Mouse (Mus musculus): ENCODE results near the gene Pank4. TPM values are rescaled to one million over a fixed set of nuclear protein-coding genes. Genes with fewer than 3 reads are reported as not detected.

Pank4 gene
- polyA plus RNA-seq, 1 experiment from 2014 or later = 36.8 TPM

DNA sequence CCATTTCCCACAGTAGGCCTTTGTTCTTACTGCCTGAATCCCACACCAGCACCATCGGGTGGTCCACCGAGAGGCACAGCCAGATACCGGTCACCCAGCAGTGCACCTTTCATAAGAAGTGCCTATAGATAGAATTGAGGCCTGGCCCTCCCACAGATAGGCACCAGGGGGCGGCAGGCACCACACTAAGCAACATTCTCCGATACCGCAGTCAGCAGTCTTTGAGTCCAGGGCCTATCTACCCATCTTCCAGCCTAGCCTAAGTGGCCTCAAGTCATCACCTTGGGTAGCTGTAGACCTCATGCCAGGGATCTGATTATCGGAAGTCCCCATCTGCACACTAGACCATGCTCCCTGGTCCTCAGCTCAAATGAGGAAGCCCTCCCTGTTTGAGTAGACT is 17.6 kb downstream of the Pank4 start:
- H3K4me3 ChIP-seq = no peak overlapping the region
- no peak overlapping the region for H3K4me2 ChIP-seq
- no peak overlapping the region for H3K27ac ChIP-seq (replicated peaks)
- peaks cover 20% of the 10 kb centered on the region for H3K4me1 ChIP-seq (replicated peaks)
- H3K27me3 ChIP-seq = peaks cover 16% of the 10 kb centered on the region
- ATAC-seq (ENCODE audit: low read depth) = peak; percentile 64; the same call in 1 of the 2 replicates
- no peaks in the 10 kb centered on the region for H3K9me3 ChIP-seq
- 55% methylated on average over 7 of the region's 7 CpGs for WGBS
- H3K36me3 ChIP-seq = peaks cover 49% of the 10 kb centered on the region
- no peak overlapping the region for H3K9ac ChIP-seq

DNA sequence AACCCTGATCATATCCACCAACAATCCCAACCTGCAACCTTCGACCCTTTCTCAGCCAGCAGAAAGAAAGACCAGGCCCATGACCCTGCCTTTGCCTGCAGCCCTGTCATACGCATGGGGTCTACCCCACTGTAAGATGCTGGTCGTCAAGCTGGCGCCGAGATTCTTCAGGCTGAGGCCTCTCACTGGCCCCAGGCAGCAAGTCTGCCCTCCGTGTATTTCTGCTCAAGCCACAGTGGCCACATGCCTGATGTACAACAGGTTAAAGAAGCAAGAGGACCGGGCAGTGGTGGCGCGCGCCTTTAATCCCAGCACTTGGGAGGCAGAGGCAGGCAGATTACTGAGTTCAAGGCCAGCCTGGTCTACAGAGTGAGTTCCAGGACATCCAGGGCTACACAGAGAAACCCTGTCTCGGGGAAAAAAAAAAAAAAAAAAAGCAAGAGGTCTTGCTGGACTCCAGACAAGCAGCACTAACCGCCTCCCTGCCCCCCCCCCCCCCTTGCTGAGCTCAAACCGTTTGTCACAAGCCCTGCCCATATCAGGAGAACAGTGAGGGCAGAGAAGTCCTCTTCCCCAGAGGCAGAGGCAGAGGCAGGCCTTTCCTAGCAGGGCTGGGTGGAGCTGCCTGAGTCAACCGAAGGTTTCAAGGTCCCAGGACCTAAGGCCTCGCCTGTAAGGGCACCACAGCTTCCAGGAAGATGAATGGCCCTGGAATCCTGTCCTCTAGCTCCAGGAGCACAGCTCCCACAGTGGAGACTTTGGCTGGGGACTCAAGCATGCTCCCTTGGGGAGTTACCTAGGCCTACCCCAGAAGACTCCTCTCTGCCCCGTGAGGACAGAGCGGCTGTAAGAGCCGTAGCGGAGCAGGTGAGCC is 18.6 kb downstream of the Pank4 start:
- H3K27me3 ChIP-seq = peaks cover 22% of the 10 kb centered on the region
- H3K4me3 ChIP-seq = no peak overlapping the region
- no peak for ATAC-seq (ENCODE audit: low read depth)
- no peaks in the 10 kb centered on the region for H3K9me3 ChIP-seq
- H3K36me3 ChIP-seq = peaks cover 39% of the 10 kb centered on the region
- peaks cover 20% of the 10 kb centered on the region for H3K4me1 ChIP-seq (replicated peaks)
- no peak overlapping the region for H3K4me2 ChIP-seq
- H3K9ac ChIP-seq = 0 out of 2 replicates have a peak overlapping the region, but pooled peaks have one; percentile 22
- 78% methylated on average over 19 of the region's 19 CpGs for WGBS
- no peak overlapping the region for H3K27ac ChIP-seq (replicated peaks)

DNA sequence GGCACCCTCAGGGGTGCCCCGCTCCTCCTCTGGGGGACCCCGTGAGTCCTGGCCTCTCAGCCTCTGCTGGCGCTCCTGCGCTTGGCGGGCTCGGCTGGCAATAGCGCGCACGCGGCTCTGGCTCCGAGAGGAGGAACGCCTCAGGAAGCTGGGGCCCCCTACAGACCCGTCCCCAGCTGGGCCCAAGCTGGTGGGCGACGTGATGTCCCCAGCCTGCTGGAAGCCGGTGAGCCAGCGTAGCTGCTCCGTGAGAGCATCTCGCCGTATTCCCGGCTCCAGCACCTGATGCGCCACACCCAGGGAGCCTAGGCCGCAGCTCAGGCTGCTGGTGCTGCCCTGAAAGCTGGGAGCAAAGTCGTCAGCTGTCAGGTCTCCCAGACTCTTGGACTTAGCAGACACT is 19.8 kb downstream of the Pank4 start:
- Histone ChIP-seq H3K4me1 (replicated peaks) (peaks cover 20% of the 10 kb centered on the region), H3K4me2 (no peak overlapping the region; the same call in 1 of the 2 replicates), H3K27ac (replicated peaks) (no peak overlapping the region), H3K4me3 (no peak overlapping the region), H3K9ac (peak overlapping the region; percentile 56), H3K9me3 (no peaks in the 10 kb centered on the region), H3K27me3 (peaks cover 22% of the 10 kb centered on the region), H3K36me3 (peaks cover 26% of the 10 kb centered on the region)
- 18% methylated on average over 18 of the region's 24 CpGs for WGBS
- no peak for ATAC-seq (ENCODE audit: low read depth)

DNA sequence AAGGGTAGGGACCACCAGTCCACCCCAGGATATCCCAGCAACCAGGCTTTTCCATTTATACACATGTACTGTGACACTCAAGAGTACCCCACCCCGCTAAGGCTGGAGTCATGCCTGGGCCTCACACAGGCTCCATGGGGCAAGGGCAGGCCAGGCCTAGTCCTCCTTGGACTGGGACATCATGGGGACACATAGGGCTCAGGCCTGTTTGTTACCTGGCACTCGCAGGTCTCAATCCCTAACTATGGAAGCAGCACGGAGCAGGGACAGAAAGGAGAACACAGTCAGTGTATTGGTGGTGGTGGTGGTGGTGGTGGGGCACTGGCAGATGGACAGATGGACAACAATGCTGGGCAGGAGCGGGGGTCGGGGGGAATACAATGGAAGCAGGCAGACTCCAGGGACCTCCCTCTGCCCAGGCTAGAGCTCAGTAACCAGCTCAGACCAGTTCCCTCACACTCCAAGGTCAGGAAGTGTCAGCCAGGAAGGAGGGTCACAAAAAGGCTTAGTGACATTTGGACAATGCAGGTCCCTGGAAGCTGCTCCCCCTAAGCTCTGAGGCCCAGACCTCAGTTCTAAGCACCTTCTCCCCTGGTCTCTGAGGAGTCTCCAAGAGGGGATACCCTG is 21.3 kb downstream of the Pank4 start:
- Histone ChIP-seq H3K4me2 (no peak overlapping the region), H3K4me3 (no peak overlapping the region), H3K36me3 (peaks cover 11% of the 10 kb centered on the region), H3K27ac (replicated peaks) (no peak overlapping the region), H3K9ac (peak overlapping the region; percentile 56; the same call in 1 of the 2 replicates), H3K9me3 (no peaks in the 10 kb centered on the region), H3K27me3 (peaks cover 22% of the 10 kb centered on the region), H3K4me1 (replicated peaks) (peaks cover 20% of the 10 kb centered on the region)
- WGBS = 66% methylated on average over 5 of the region's 5 CpGs
- no peak for ATAC-seq (ENCODE audit: low read depth)

DNA sequence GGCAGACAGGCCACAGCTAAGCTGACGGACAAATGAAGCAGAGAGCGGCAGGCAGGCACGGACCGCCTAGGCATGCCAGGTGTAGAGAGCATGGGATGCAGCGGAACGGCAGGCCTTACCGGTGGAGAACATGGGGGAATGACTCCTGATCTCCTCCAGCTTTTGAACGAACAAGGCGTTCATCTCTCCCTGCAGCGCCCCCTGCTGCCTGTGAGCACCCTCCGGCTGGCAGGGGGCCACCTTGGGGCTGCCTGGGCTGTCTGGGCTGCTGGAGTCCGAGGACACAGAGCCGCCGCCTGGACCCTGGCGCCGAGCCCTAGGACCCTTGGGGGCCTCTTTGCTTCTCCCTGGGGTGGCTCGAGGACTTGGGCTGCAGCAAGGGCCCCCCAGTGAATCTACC is 22.2 kb downstream of the Pank4 start:
- WGBS = 15% methylated on average over 17 of the region's 17 CpGs
- peak overlapping the region; percentile 56; the same call in 1 of the 2 replicates for H3K9ac ChIP-seq
- no peak overlapping the region for H3K27ac ChIP-seq (replicated peaks)
- H3K9me3 ChIP-seq = no peaks in the 10 kb centered on the region
- peaks cover 3% of the 10 kb centered on the region for H3K36me3 ChIP-seq
- H3K4me1 ChIP-seq (replicated peaks) = peaks cover 20% of the 10 kb centered on the region
- ATAC-seq (ENCODE audit: low read depth) = no peak
- no peak overlapping the region for H3K4me3 ChIP-seq
- peak overlapping the region; percentile 31 for H3K4me2 ChIP-seq
- H3K27me3 ChIP-seq = peaks cover 22% of the 10 kb centered on the region

DNA sequence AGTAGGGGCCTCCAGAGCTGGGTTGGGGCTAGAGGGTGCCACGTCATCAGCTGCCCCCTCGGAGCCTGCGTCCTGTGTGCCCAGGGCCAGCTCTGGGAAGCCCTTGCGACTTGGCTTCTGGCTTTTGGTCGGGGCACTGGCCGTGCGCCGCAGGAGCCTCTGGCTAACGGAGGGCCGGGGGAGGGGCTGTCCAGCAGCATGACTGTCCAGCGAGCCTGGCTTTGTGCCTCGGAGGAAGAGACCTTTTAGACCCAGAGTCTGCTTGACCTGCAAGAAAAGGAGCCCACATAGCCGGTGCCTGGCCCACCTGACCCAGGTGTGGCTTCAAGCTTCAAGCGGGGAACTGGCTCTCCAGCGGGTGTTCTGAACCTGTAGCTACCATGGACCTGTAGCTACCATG is 22.8 kb downstream of the Pank4 start:
- no peak for ATAC-seq (ENCODE audit: low read depth)
- Histone ChIP-seq H3K27ac (replicated peaks) (no peak overlapping the region), H3K4me1 (replicated peaks) (peaks cover 20% of the 10 kb centered on the region), H3K4me2 (no peak overlapping the region), H3K9me3 (no peaks in the 10 kb centered on the region), H3K9ac (no peak overlapping the region), H3K4me3 (no peak overlapping the region), H3K36me3 (no peaks in the 10 kb centered on the region), H3K27me3 (peaks cover 22% of the 10 kb centered on the region)
- WGBS = 73% methylated on average over 15 of the region's 15 CpGs

DNA sequence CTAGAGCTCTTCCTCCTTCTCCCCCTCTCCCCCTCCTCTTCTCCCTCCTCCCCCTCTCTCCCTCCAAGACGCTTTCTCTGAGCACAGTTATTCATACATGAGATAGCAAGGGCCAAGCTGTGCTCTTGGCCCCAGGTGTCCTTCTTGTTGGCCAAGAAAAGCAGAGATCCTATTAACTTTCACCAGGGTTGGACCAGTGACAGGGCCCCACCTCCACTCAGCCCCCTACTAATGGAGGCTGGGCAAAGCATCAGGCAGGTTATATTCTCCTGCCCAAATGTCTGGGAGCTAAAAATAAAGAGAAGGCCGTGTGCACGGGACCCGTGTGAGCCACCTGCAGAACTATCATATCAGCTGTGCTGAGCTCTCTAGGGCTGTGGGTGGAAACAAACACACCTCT is 31.0 kb downstream of the Pank4 start:
- no peak for ATAC-seq (ENCODE audit: low read depth)
- H3K9me3 ChIP-seq = no peaks in the 10 kb centered on the region
- 71% methylated on average over 4 of the region's 4 CpGs for whole genome bisulfite sequencing

DNA sequence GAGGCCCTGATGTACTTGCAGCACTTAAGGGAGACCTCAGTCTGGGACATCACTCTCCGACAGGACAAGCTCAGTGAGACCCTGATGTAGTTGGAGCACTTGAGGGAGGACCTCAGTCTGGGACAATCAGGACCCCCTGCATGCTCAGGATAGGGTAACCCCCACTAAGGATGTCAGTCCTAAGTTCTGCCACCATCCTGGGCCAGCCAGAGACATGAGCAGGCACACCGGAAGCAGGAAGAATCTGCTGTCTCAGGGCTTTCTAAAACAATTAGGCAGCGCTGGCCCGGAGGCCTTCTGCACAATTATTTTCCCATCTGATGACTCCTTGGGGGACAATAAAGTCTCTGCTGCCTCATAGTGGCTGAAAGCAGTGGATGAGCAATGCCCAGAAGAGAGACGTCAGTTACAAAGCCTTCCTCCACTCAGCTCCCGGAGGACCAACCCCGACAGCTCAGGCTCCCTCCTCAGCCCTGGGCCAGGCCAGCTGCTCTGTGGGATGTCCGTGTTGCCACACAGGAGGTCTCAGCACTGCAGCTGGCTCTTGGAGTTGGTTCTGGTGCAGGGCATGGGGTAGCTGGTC is 32.7 kb downstream of the Pank4 start:
- Histone ChIP-seq H3K27ac (replicated peaks) (peak overlapping the region; percentile 74), H3K9ac (no peak overlapping the region)
- peak; percentile 80 for ATAC-seq (ENCODE audit: low read depth)

More for the DNA sequence above, 31.0 kb downstream of the Pank4 start:
- no peaks in the 10 kb centered on the region for H3K27me3 ChIP-seq
- no peak overlapping the region for H3K4me3 ChIP-seq
- no peaks in the 10 kb centered on the region for H3K36me3 ChIP-seq
- H3K27ac ChIP-seq (replicated peaks) = no peak overlapping the region
- no peak overlapping the region for H3K4me2 ChIP-seq
- H3K9ac ChIP-seq = no peak overlapping the region
- H3K4me1 ChIP-seq (replicated peaks) = peaks cover 28% of the 10 kb centered on the region

DNA sequence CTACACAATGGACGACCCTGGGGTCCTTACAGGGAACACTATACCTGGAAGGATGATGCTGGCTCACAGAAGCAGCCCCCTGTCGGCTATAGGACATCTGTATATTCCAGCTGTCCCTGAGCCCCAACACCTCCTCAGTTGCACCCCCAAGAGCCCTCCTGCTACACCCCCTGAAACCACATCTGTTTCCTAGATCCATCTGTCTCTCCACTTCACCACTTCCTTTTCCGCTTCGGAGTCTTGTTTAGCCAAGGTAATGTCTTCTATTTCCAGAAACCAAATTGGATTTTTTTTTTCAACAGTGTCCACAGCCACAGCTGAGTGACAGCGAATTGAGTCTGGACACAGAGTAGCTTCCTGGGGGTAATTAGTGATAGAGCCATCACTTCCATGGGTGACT is 35.5 kb downstream of the Pank4 start:
- no peak overlapping the region for H3K4me2 ChIP-seq
- ATAC-seq (ENCODE audit: low read depth) = no peak
- H3K9ac ChIP-seq = no peak overlapping the region
- H3K4me1 ChIP-seq (replicated peaks) = peaks cover 32% of the 10 kb centered on the region
- no peaks in the 10 kb centered on the region for H3K27me3 ChIP-seq
- no peak overlapping the region for H3K27ac ChIP-seq (replicated peaks)
- H3K9me3 ChIP-seq = no peaks in the 10 kb centered on the region
- H3K4me3 ChIP-seq = no peak overlapping the region
- no peaks in the 10 kb centered on the region for H3K36me3 ChIP-seq
- WGBS = 80% methylated on average over 5 of the region's 5 CpGs

More for the DNA sequence above, 32.7 kb downstream of the Pank4 start:
- H3K9me3 ChIP-seq = no peaks in the 10 kb centered on the region
- no peak overlapping the region for H3K4me3 ChIP-seq
- no peaks in the 10 kb centered on the region for H3K27me3 ChIP-seq
- no peak overlapping the region for H3K4me2 ChIP-seq
- 11% methylated on average over 8 of the region's 8 CpGs for WGBS
- no peaks in the 10 kb centered on the region for H3K36me3 ChIP-seq
- H3K4me1 ChIP-seq (replicated peaks) = peaks cover 32% of the 10 kb centered on the region

DNA sequence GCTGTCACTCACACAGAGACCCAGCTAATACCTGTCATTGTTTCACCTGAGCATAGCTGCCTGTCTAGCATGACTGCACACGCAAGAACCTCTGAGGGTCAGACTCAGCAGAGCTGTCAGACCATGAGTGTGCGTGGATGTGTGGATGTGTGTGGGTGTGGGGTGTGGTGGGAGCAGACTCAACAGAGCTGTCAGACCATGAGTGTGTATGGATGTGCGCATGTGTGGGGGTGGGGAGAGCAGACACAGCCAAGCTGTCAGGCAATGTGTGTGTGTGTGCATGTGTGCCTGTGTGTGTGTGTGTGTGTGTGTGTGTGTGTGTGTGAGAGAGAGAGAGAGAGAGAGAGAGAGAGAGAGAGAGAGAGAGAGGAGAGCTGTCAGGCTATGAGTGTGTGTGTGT is 41.4 kb downstream of the Pank4 start:
- H3K27me3 ChIP-seq = 0 out of 2 replicates have a peak, but pooled peaks cover 5% of the 10 kb centered on the region
- no peak overlapping the region for H3K9ac ChIP-seq
- 91% methylated on average over 3 of the region's 3 CpGs for WGBS
- no peak overlapping the region for H3K4me3 ChIP-seq
- H3K36me3 ChIP-seq = no peaks in the 10 kb centered on the region
- no peaks in the 10 kb centered on the region for H3K9me3 ChIP-seq
- H3K27ac ChIP-seq (replicated peaks) = no peak overlapping the region
- H3K4me1 ChIP-seq (replicated peaks) = 0 out of 2 replicates have a peak, but pooled peaks cover under 1% of the 10 kb centered on the region
- no peak overlapping the region for H3K4me2 ChIP-seq
- no peak for ATAC-seq (ENCODE audit: low read depth)

DNA sequence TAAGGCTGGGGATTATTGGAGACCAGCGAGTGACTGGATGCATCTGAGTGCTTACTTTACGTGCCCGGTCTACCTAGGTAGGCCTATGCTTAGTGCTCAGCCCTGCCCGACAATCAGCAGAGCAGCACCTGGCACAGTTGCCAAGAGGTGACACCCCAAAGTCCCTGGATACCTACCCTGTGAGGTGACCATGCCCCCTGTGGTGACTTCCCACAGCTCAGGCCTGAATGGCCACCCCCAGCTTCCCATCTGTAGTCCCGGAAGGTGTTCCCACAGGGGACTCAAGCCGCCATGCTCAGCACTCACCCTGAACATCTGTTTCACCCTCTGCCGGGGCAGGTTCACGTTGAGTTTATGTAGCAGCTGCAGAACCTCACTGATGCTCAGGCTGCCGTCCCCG is 42.4 kb downstream of the Pank4 start:
- peak; percentile 20; the same call in 1 of the 2 replicates for ATAC-seq (ENCODE audit: low read depth)
- no peak overlapping the region for H3K4me2 ChIP-seq
- 0 out of 2 replicates have a peak, but pooled peaks cover 5% of the 10 kb centered on the region for H3K27me3 ChIP-seq
- 63% methylated on average over 10 of the region's 10 CpGs for WGBS
- no peaks in the 10 kb centered on the region for H3K9me3 ChIP-seq
- no peak overlapping the region for H3K4me3 ChIP-seq
- H3K4me1 ChIP-seq (replicated peaks) = no peaks in the 10 kb centered on the region
- H3K9ac ChIP-seq = no peak overlapping the region
- H3K36me3 ChIP-seq = no peaks in the 10 kb centered on the region
- H3K27ac ChIP-seq (replicated peaks) = no peak overlapping the region

DNA sequence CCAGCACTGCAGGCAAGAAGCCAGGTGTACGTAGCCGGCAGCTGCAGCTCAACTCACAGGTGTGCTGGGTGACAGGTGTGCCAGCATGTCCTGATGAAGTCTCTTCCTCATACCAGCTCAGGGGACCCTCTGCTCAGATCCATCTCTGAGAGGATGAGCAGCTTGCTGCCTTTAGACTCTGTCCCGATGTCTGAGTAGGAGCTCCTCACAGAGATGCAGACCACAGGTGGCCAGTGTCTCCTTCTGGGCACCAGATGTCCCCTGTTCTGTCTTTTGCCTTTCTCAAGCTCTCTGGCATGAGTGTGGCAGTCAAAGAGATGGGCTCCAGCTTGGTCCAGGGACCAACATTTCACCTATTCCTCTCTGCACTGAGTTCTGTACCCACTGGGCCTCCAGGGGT is 43.7 kb downstream of the Pank4 start:
- H3K27me3 ChIP-seq = 0 out of 2 replicates have a peak, but pooled peaks cover 5% of the 10 kb centered on the region
- 83% methylated on average over 3 of the region's 3 CpGs for WGBS
- no peaks in the 10 kb centered on the region for H3K9me3 ChIP-seq
- H3K4me2 ChIP-seq = no peak overlapping the region
- H3K4me1 ChIP-seq (replicated peaks) = no peaks in the 10 kb centered on the region
- H3K36me3 ChIP-seq = no peaks in the 10 kb centered on the region
- no peak overlapping the region for H3K9ac ChIP-seq
- H3K4me3 ChIP-seq = no peak overlapping the region
- ATAC-seq (ENCODE audit: low read depth) = no peak
- no peak overlapping the region for H3K27ac ChIP-seq (replicated peaks)

All from neural tube, embryonic 13.5 days (tissue).